Mouse (Mus musculus): ENCODE results near the gene Lpar2. TPM values are rescaled to one million over a fixed set of nuclear protein-coding genes. Genes with fewer than 3 reads are reported as not detected.

Gene Lpar2
- polyA plus RNA-seq, 1 experiment, result 10.3 TPM

GRCm38 (mm10) chr8:69809820-69810219, 12.4 kb upstream of the Lpar2 start:
- Histone ChIP-seq H3K4me3 (ENCODE audit: control insufficient read depth, insufficient read depth, low read length) (no peak overlapping the region), H3K4me1 (replicated peaks; ENCODE audit: control insufficient read depth, insufficient read depth, low read length) (peaks cover 11% of the 10 kb centered on the region), H3K27me3 (ENCODE audit: control insufficient read depth, insufficient read depth, low read length) (no peaks in the 10 kb centered on the region), H3K27ac (ENCODE audit: control insufficient read depth, insufficient read depth, low read length) (no peak overlapping the region), H3K36me3 (ENCODE audit: control insufficient read depth, insufficient read depth, low read length) (peaks cover 54% of the 10 kb centered on the region)
- WGBS, result 62% methylated on average over 3 of the region's 3 CpGs
- TF ChIP-seq CTCF (IDR thresholded peaks at IDR 0.05; ENCODE audit: borderline replicate concordance, control insufficient read depth, extremely low read depth, insufficient read depth, low read length, poor library complexity) (no peak), POLR2A (IDR thresholded peaks at IDR 0.05; ENCODE audit: control insufficient read depth, extremely low read depth, insufficient read depth, low read length, poor library complexity) (no peak)
- no peak for DNase-seq

GRCm38 (mm10) chr8:69814881-69815280, 7.3 kb upstream of the Lpar2 start:
- Histone ChIP-seq H3K36me3 (ENCODE audit: control insufficient read depth, insufficient read depth, low read length) (peaks cover 60% of the 10 kb centered on the region), H3K4me1 (replicated peaks; ENCODE audit: control insufficient read depth, insufficient read depth, low read length) (no peaks in the 10 kb centered on the region), H3K27me3 (ENCODE audit: control insufficient read depth, insufficient read depth, low read length) (no peaks in the 10 kb centered on the region), H3K27ac (ENCODE audit: control insufficient read depth, insufficient read depth, low read length) (no peak overlapping the region), H3K4me3 (ENCODE audit: control insufficient read depth, insufficient read depth, low read length) (no peak overlapping the region)
- no peak for DNase-seq
- TF ChIP-seq POLR2A (IDR thresholded peaks at IDR 0.05; ENCODE audit: control insufficient read depth, extremely low read depth, insufficient read depth, low read length, poor library complexity), result no peak
- no peak for TF ChIP-seq CTCF (IDR thresholded peaks at IDR 0.05; ENCODE audit: borderline replicate concordance, control insufficient read depth, extremely low read depth, insufficient read depth, low read length, poor library complexity)
- 100% methylated on average over 2 of the region's 2 CpGs for WGBS

GRCm38 (mm10) chr8:69815396-69815795, 6.8 kb upstream of the Lpar2 start:
- WGBS, result 99% methylated on average over 4 of the region's 4 CpGs
- Histone ChIP-seq H3K27ac (ENCODE audit: control insufficient read depth, insufficient read depth, low read length) (no peak overlapping the region), H3K27me3 (ENCODE audit: control insufficient read depth, insufficient read depth, low read length) (no peaks in the 10 kb centered on the region), H3K36me3 (ENCODE audit: control insufficient read depth, insufficient read depth, low read length) (peaks cover 60% of the 10 kb centered on the region), H3K4me1 (replicated peaks; ENCODE audit: control insufficient read depth, insufficient read depth, low read length) (no peaks in the 10 kb centered on the region), H3K4me3 (ENCODE audit: control insufficient read depth, insufficient read depth, low read length) (no peak overlapping the region)
- no peak for DNase-seq
- TF ChIP-seq POLR2A (IDR thresholded peaks at IDR 0.05; ENCODE audit: control insufficient read depth, extremely low read depth, insufficient read depth, low read length, poor library complexity) (no peak), CTCF (IDR thresholded peaks at IDR 0.05; ENCODE audit: borderline replicate concordance, control insufficient read depth, extremely low read depth, insufficient read depth, low read length, poor library complexity) (no peak)

GRCm38 (mm10) chr8:69820466-69820865, 1.8 kb upstream of the Lpar2 start:
- WGBS, result 99% methylated on average over 9 of the region's 9 CpGs
- no peak for TF ChIP-seq CTCF (IDR thresholded peaks at IDR 0.05; ENCODE audit: borderline replicate concordance, control insufficient read depth, extremely low read depth, insufficient read depth, low read length, poor library complexity)
- no peak for TF ChIP-seq POLR2A (IDR thresholded peaks at IDR 0.05; ENCODE audit: control insufficient read depth, extremely low read depth, insufficient read depth, low read length, poor library complexity)
- Histone ChIP-seq H3K4me3 (ENCODE audit: control insufficient read depth, insufficient read depth, low read length) (no peak overlapping the region), H3K36me3 (ENCODE audit: control insufficient read depth, insufficient read depth, low read length) (peaks cover 22% of the 10 kb centered on the region), H3K27me3 (ENCODE audit: control insufficient read depth, insufficient read depth, low read length) (no peaks in the 10 kb centered on the region), H3K4me1 (replicated peaks; ENCODE audit: control insufficient read depth, insufficient read depth, low read length) (peaks cover 14% of the 10 kb centered on the region), H3K27ac (ENCODE audit: control insufficient read depth, insufficient read depth, low read length) (no peak overlapping the region)
- DNase-seq, result no peak

GRCm38 (mm10) chr8:69821971-69822385, 251 bp upstream of the Lpar2 start:
- Histone ChIP-seq H3K36me3 (ENCODE audit: control insufficient read depth, insufficient read depth, low read length) (peaks cover 14% of the 10 kb centered on the region), H3K27ac (ENCODE audit: control insufficient read depth, insufficient read depth, low read length) (peak overlapping the region; percentile 34; the same call in 1 of the 2 replicates), H3K4me1 (replicated peaks; ENCODE audit: control insufficient read depth, insufficient read depth, low read length) (peaks cover 14% of the 10 kb centered on the region), H3K4me3 (ENCODE audit: control insufficient read depth, insufficient read depth, low read length) (peak overlapping the region; percentile 40), H3K27me3 (ENCODE audit: control insufficient read depth, insufficient read depth, low read length) (no peaks in the 10 kb centered on the region)
- TF ChIP-seq POLR2A (IDR thresholded peaks at IDR 0.05; ENCODE audit: control insufficient read depth, extremely low read depth, insufficient read depth, low read length, poor library complexity) (no peak), CTCF (IDR thresholded peaks at IDR 0.05; ENCODE audit: borderline replicate concordance, control insufficient read depth, extremely low read depth, insufficient read depth, low read length, poor library complexity) (no peak)
- WGBS, result 2% methylated on average over 19 of the region's 22 CpGs
- DNase-seq, result no peak

- DNase-seq, result no peak
- H3K4me1 ChIP-seq (replicated peaks; ENCODE audit: control insufficient read depth, insufficient read depth, low read length), result peaks cover 33% of the 10 kb centered on the region
- over 99% methylated on average over 12 of the region's 12 CpGs for WGBS
- H3K27ac ChIP-seq (ENCODE audit: control insufficient read depth, insufficient read depth, low read length), result no peak overlapping the region
- H3K36me3 ChIP-seq (ENCODE audit: control insufficient read depth, insufficient read depth, low read length), result no peaks in the 10 kb centered on the region
- H3K27me3 ChIP-seq (ENCODE audit: control insufficient read depth, insufficient read depth, low read length), result no peaks in the 10 kb centered on the region
- H3K4me3 ChIP-seq (ENCODE audit: control insufficient read depth, insufficient read depth, low read length), result no peak overlapping the region
- no peak for TF ChIP-seq POLR2A (IDR thresholded peaks at IDR 0.05; ENCODE audit: control insufficient read depth, extremely low read depth, insufficient read depth, low read length, poor library complexity)
- TF ChIP-seq CTCF (IDR thresholded peaks at IDR 0.05; ENCODE audit: borderline replicate concordance, control insufficient read depth, extremely low read depth, insufficient read depth, low read length, poor library complexity), result no peak
Measured at GRCm38 (mm10) chr8:69826371-69826770, 4.1 kb downstream of the Lpar2 start.

- H3K4me1 ChIP-seq (replicated peaks; ENCODE audit: control insufficient read depth, insufficient read depth, low read length), result peaks cover 24% of the 10 kb centered on the region
- peak within 1 kb of the TSS; percentile 76 for H3K4me3 ChIP-seq (ENCODE audit: control insufficient read depth, insufficient read depth, low read length)
- under 1% methylated on average over 38 of the region's 38 CpGs for WGBS
- H3K36me3 ChIP-seq (ENCODE audit: control insufficient read depth, insufficient read depth, low read length), result no peaks in the 10 kb centered on the region
- no peaks in the 10 kb centered on the region for H3K27me3 ChIP-seq (ENCODE audit: control insufficient read depth, insufficient read depth, low read length)
- DNase-seq, result peak; percentile 95
- H3K27ac ChIP-seq (ENCODE audit: control insufficient read depth, insufficient read depth, low read length), result no peak within 1 kb of the TSS
- TF ChIP-seq POLR2A (IDR thresholded peaks at IDR 0.05; ENCODE audit: control insufficient read depth, extremely low read depth, insufficient read depth, low read length, poor library complexity) (0 out of 2 replicates have a peak, but pooled peaks have one; percentile 46), CTCF (IDR thresholded peaks at IDR 0.05; ENCODE audit: borderline replicate concordance, control insufficient read depth, extremely low read depth, insufficient read depth, low read length, poor library complexity) (0 out of 2 replicates have a peak, but pooled peaks have one; percentile 14)
Measured at GRCm38 (mm10) chr8:69832298-69832853, 10.1 kb downstream of the Lpar2 start, which contains the start of gene Pbx4. Gene Pbx4, plus strand, starts transcription at chr8:69832491.

All from thymus, adult 2 months (tissue).